Mouse (Mus musculus) layer of hippocampus, postnatal 25 days (tissue): Measurements from ENCODE around the gene Gm12117. TPM values are rescaled to one million over a fixed set of nuclear protein-coding genes. Genes with fewer than 3 reads are reported as not detected.

Experiments
- DNase-seq, 2 experiments: peaks; one replicate each; pipeline ENCODE4 v3.0.0; 2022; ENCODE audit warnings: mixed read lengths in 2 of 2, low spot score in 1 of 2; ENCODE audit errors: extremely low spot score in 1 of 2
- total RNA-seq, 2 experiments: library from RNA; stranded (reverse); gene quantifications; 2 replicates each; pipeline ENCODE4 v1.2.3; 2021

Gene Gm12117
- not detected for total RNA-seq

- no peak for DNase-seq
Observed at GRCm38 (mm10) chr11:33276637-33277036, at the start of gene Gm12117. Gene Gm12117 (minus strand): TSS chr11:33276737.

GRCm38 (mm10) chr11:33319006-33319611 is 42.6 kb upstream of the Gm12117 start:
- DNase-seq, result no peak

- no peak for DNase-seq
Observed at GRCm38 (mm10) chr11:33309566-33309965, 33.0 kb upstream of the Gm12117 start.

DNA sequence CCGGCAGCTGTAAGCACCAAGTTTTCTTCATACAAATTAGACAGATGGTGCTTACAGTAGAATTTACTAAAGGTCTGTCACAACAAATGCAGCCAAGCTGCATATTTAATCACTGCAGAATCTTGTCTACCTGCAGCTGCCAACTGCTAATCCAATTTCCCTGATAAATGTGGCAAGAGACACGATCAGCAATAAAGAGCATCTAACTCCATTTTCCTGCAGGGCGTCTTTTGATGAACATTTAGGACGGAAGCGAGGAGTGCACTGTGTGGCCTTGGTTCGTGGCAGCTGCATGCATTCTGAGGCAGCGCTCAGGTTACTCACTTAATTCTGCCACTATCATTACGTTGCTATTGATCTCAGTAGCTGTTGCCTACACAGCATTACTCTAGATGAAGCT is 24.3 kb upstream of the Gm12117 start:
- no peak for DNase-seq

- no peak for DNase-seq
Observed at GRCm38 (mm10) chr11:33299371-33299770, 22.8 kb upstream of the Gm12117 start.

DNA sequence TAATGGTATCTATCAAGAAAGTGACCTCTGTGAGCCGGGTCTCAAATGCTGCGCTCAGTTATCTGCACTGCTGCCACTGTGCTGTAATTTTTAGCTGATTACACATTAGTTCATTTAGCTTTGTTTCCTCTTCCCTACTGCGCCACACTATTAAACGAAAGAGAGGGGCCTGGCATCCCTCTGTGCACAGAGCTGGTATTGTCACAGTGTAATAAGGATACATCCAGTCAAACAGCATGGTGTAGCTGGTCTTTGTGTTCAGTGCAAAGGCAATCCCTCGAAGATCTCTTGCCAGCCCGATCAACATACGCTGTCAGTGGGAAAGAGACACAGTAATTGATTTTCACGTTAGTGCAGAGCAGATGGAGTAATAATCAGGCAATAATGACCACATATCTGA is 20.6 kb upstream of the Gm12117 start:
- DNase-seq, result no peak

GRCm38 (mm10) chr11:33295422-33295821 is 18.9 kb upstream of the Gm12117 start:
- DNase-seq, result no peak

- no peak for DNase-seq
Observed at GRCm38 (mm10) chr11:33294063-33294462, 17.5 kb upstream of the Gm12117 start.

- DNase-seq, result no peak
Observed at GRCm38 (mm10) chr11:33278571-33278970, 2.0 kb upstream of the Gm12117 start.

DNA sequence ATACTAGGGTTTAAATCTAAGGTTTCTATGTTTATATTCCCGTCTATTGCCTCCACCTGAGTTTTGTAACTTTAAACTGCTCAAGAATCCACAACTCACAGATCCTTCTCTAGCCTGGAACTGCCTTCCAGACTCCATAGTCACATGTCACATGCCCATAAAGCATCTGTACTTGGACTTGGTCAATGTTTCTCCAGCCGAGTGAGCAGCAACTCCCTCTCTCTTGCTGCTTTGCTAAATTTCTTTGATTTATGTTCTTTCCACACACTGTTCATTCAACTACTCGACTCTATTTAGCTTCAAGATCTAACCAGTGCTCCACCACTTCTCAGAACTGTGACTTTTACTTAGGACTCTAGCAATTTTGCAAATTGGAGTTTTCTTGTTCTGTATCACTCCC is 1.7 kb downstream of the Gm12117 start:
- DNase-seq, result no peak

- DNase-seq, result no peak
Observed at GRCm38 (mm10) chr11:33274294-33274693, 2.2 kb downstream of the Gm12117 start.

GRCm38 (mm10) chr11:33240295-33240694 is 36.2 kb downstream of the Gm12117 start:
- no peak for DNase-seq

GRCm38 (mm10) chr11:33234134-33234533 is 42.4 kb downstream of the Gm12117 start:
- no peak for DNase-seq

DNA sequence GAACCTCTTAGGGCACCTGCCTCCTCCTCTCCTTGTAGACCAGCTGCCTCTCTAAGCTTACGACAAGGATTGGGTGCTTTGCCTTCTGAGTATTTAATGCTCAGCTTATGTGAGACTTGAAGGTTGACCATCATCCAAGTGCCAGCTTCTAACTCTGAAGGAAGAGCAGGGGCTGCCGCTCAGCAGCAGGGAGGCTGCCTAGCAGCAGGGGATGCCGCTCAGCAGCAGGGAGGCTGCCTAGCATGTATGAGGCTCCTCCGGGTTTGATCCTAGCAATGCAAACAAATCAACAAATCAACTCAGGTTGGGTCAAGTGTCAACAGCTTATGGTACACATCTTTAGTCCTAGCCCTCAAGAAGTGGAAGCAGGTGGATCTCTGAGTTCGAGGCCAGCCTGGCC is 44.5 kb downstream of the Gm12117 start:
- DNase-seq, result no peak

- DNase-seq, result no peak
Observed at GRCm38 (mm10) chr11:33228186-33228585, 48.4 kb downstream of the Gm12117 start.

DNA sequence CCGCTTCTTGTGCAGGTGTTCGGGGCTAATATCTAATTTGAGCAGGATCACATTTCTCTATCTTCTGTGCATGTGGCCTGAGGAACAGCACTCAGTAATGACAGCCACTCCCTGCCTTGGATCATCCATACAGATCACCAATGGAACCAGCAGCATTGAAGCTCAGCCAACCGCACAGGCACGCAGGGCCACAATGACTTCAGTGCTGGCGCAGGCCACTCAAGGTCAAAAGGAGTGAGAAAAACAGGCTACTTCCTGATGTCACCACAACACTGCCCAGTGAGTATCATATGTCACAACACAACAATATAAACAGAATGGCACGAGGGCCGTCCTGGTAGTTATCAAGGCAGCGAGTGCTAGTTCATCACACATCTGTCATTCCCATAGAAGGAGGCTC is 50.0 kb downstream of the Gm12117 start:
- no peak for DNase-seq

Other genes starting within 250 kb of the Gm12117 start
- gene Fgf18, start 129.3 kb downstream of the Gm12117 start, total RNA-seq, result 1 to 10 TPM; 3.9 to 4.3 TPM
- gene Npm1, start 113.5 kb downstream of the Gm12117 start, total RNA-seq, result 100 to 1,000 TPM; 167 to 170 TPM
- not detected for gene Tlx3, start 73.1 kb downstream of the Gm12117 start, total RNA-seq
- 1 to 10 TPM; 8.1 to 9.8 TPM for gene Ranbp17, start 237.0 kb upstream of the Gm12117 start, total RNA-seq